Mouse (Mus musculus) neural tube, embryonic 11.5 days (tissue): ENCODE measurements around the gene Nek7. TPM values are rescaled to one million over a fixed set of nuclear protein-coding genes. Genes with fewer than 3 reads are reported as not detected.

ENCODE experiments used
- ATAC-seq: fragments of 200-750 bp; cut with Nextera tagmentation; 2 replicates; pipeline ENCODE4 v1.8.0; 2017; ENCODE audit warnings: moderate number of reproducible peaks, mild to moderate bottlenecking, moderate TSS enrichment, moderate library complexity; ENCODE audit not compliant: insufficient read depth, low FRiP score, low TSS enrichment
- DNase-seq: peaks from one replicate; pipeline ENCODE4 v3.0.0-alpha.2; 2015; ENCODE audit warnings: low spot score
- H3K27ac ChIP-seq: fragments of 300-500 bp; sonication (generic); 2 replicates; pipeline ENCODE4 v1.5.1; 2014; ENCODE audit warnings: low read depth, mild to moderate bottlenecking, low read length
- H3K27me3 ChIP-seq: fragments of 300-500 bp; sonication (generic); 2 replicates; pipeline ENCODE4 v1.6.1; 2014; ENCODE audit warnings: mild to moderate bottlenecking, low read length, mixed read lengths; ENCODE audit not compliant: control insufficient read depth, insufficient read depth
- H3K36me3 ChIP-seq: fragments of 300-500 bp; sonication (generic); 2 replicates; pipeline ENCODE4 v1.6.1; 2014; ENCODE audit warnings: mild to moderate bottlenecking, low read length, moderate library complexity, mixed read lengths; ENCODE audit not compliant: control insufficient read depth, insufficient read depth
- H3K4me1 ChIP-seq: fragments of 300-500 bp; sonication (generic); 2 replicates; pipeline ENCODE4 v1.6.1; 2014; ENCODE audit warnings: low read length, mixed read lengths; ENCODE audit not compliant: control insufficient read depth, insufficient read depth
- H3K4me2 ChIP-seq: fragments of 300-500 bp; sonication (generic); 2 replicates; pipeline ENCODE4 v1.6.1; 2014; ENCODE audit warnings: low read depth, mild to moderate bottlenecking, moderate library complexity
- H3K4me3 ChIP-seq: fragments of 300-500 bp; sonication (generic); 2 replicates; pipeline ENCODE4 v1.5.1; 2014; ENCODE audit warnings: low read depth, low read length
- H3K9ac ChIP-seq: fragments of 300-500 bp; sonication (generic); 2 replicates; pipeline ENCODE4 v1.6.1; 2014; ENCODE audit warnings: mild to moderate bottlenecking, low read length
- H3K9me3 ChIP-seq: fragments of 300-500 bp; sonication (generic); 2 replicates; pipeline ENCODE4 v1.6.1; 2016; ENCODE audit warnings: low read length; ENCODE audit not compliant: control insufficient read depth
- WGBS: fragments of 180-500 bp; shearing (Covaris S2); extraction: QIAGEN DNeasy Blood & Tissue Kit; methylation state at CpG from one replicate; pipeline ENCODE4 v1.1.7; 2014; 5-methylcytosine and 5-hydroxymethylcytosine counted together
- polyA plus RNA-seq: library from polyadenylated mRNA; unstranded; fragments of >200 nt; fragmentation: Nextera tagmentation; extraction: Ambion mirVana; gene quantifications from 2 replicates; pipeline ENCODE4 v1.2.1, GENCODE M21; 2014

Gene Nek7
- polyA plus RNA-seq, 1 experiment from 2014 or later, result 23.4 TPM

- Histone ChIP-seq H3K36me3 (no peaks in the 10 kb centered on the region), H3K27ac (no peak overlapping the region), H3K27me3 (no peaks in the 10 kb centered on the region), H3K4me3 (no peak overlapping the region), H3K4me1 (0 out of 2 replicates have a peak, but pooled peaks cover 3% of the 10 kb centered on the region), H3K9me3 (no peaks in the 10 kb centered on the region), H3K9ac (no peak overlapping the region), H3K4me2 (no peak overlapping the region)
- no peak for DNase-seq
- WGBS, result 83% methylated on average over 2 of the region's 2 CpGs
- ATAC-seq, result no peak
Measured at GRCm38 (mm10) chr1:138571038-138571441, 48.9 kb downstream of the Nek7 start.

- WGBS, result 85% methylated on average over 6 of the region's 6 CpGs
- Histone ChIP-seq H3K4me2 (no peak overlapping the region), H3K9ac (no peak overlapping the region), H3K27me3 (no peaks in the 10 kb centered on the region), H3K4me3 (no peak overlapping the region), H3K4me1 (0 out of 2 replicates have a peak, but pooled peaks cover 3% of the 10 kb centered on the region), H3K36me3 (no peaks in the 10 kb centered on the region), H3K9me3 (no peaks in the 10 kb centered on the region), H3K27ac (no peak overlapping the region)
- DNase-seq, result no peak
- ATAC-seq, result no peak
Measured at GRCm38 (mm10) chr1:138568434-138569232, 51.3 kb downstream of the Nek7 start.

DNA sequence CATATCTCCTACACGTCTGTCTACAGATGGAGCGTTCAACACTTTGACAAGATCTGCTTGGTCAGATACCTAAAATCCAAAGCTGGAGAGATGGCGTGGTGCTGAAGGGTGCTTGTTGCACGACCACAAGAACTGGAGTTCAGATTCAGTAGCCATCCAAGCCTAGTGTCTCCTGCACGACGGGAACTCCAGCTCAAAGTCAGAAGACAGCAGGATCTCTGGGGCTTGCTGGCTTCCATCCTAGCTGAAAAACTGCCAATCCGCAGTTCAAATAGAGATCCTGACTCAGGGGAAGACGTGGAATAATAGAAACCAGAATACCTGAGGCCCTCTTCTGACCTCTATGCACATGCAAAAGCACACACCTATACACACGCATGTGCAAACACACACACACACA lies 52.0 kb downstream of the Nek7 start:
- H3K27me3 ChIP-seq, result no peaks in the 10 kb centered on the region
- 95% methylated on average over 9 of the region's 9 CpGs for WGBS
- no peak for ATAC-seq

GRCm38 (mm10) chr1:138564677-138565076 lies 55.3 kb downstream of the Nek7 start:
- H3K9ac ChIP-seq, result no peak overlapping the region
- no peak for ATAC-seq

More for the DNA sequence above, 52.0 kb downstream of the Nek7 start:
- no peak overlapping the region for H3K27ac ChIP-seq
- H3K9me3 ChIP-seq, result no peaks in the 10 kb centered on the region
- DNase-seq, result no peak
- H3K9ac ChIP-seq, result no peak overlapping the region
- H3K4me2 ChIP-seq, result no peak overlapping the region
- 0 out of 2 replicates have a peak, but pooled peaks cover 3% of the 10 kb centered on the region for H3K4me1 ChIP-seq
- H3K36me3 ChIP-seq, result no peaks in the 10 kb centered on the region
- no peak overlapping the region for H3K4me3 ChIP-seq

DNA sequence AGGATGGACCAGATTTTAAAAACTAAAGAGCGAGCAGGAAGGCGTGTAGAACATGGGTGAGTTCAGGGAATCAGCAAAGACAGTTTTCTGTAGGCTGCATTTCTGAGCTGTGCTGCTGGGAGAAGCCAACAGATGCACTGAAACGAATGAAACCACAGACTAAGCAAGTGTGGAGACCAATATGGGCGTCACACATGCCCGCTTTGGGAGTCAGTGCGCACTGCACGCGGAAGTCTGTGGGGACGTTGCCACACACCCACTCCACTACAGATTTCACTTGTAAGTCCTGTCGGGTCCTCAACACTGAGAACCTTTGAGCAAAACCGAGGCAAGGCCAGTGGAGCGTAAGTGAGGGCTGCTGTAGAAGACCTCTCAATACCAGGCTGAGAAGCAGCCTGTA lies 59.2 kb downstream of the Nek7 start:
- Histone ChIP-seq H3K27ac (no peak overlapping the region), H3K36me3 (no peaks in the 10 kb centered on the region; the same call in 1 of the 2 replicates), H3K4me3 (no peak overlapping the region), H3K9ac (no peak overlapping the region), H3K4me2 (no peak overlapping the region), H3K4me1 (0 out of 2 replicates have a peak, but pooled peaks cover 4% of the 10 kb centered on the region), H3K9me3 (no peaks in the 10 kb centered on the region), H3K27me3 (no peaks in the 10 kb centered on the region)
- ATAC-seq (no peak), DNase-seq (no peak)
- WGBS, result 93% methylated on average over 12 of the region's 12 CpGs

More at GRCm38 (mm10) chr1:138564677-138565076, 55.3 kb downstream of the Nek7 start:
- 92% methylated on average over 6 of the region's 6 CpGs for WGBS
- 0 out of 2 replicates have a peak, but pooled peaks cover 4% of the 10 kb centered on the region for H3K4me1 ChIP-seq
- H3K4me2 ChIP-seq, result no peak overlapping the region
- no peak overlapping the region for H3K27ac ChIP-seq
- H3K4me3 ChIP-seq, result no peak overlapping the region
- no peaks in the 10 kb centered on the region for H3K36me3 ChIP-seq
- no peaks in the 10 kb centered on the region for H3K9me3 ChIP-seq
- no peaks in the 10 kb centered on the region for H3K27me3 ChIP-seq
- no peak for DNase-seq

DNA sequence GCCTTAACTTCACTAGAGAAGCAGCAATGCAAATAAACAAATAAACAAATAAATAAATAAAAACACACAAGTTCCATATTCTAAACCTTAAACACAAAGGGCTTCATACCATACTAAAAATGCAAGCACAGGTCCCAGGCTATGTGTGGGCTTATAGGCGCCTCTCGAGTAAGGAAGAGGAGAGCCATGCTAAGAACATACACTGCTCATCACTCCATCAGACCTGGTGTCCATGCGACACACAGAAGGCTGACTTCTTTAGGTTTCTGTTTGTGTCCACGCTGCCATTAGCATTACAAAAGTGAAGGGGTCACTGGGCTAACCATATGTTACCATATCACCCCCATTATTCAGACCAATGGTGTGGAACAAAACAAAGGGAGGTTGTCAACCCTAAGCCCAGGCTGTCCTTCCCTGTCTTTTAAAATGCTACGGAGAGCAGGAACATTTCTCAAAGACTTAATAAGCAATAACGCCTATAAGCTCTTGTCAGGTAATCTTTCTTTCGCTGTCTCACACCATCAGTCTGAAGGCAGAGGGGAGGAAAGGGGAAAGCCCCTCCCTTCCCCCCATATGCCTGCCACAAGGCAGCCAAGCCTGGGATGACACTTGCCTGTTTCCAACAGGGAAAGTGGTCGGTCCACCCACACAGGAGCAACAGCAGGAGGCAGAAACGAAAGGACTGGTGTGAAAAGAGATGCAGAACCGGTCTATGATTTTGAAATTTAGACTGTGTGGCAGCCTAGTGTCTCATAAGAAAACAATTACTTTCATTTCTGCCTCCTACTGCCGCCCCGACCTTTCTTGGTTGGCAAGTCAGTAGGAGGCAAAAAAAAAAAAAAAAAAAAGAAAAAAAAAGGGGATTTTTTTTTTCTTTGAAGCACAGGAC lies 60.5 kb downstream of the Nek7 start:
- DNase-seq (peak; percentile 57), ATAC-seq (peak; percentile 84)
- Histone ChIP-seq H3K4me1 (0 out of 2 replicates have a peak, but pooled peaks cover 4% of the 10 kb centered on the region), H3K4me3 (no peak overlapping the region), H3K9me3 (no peaks in the 10 kb centered on the region), H3K27ac (no peak overlapping the region), H3K9ac (no peak overlapping the region), H3K36me3 (no peaks in the 10 kb centered on the region; the same call in 1 of the 2 replicates), H3K27me3 (no peaks in the 10 kb centered on the region), H3K4me2 (no peak overlapping the region)
- 36% methylated on average over 12 of the region's 12 CpGs for WGBS

DNA sequence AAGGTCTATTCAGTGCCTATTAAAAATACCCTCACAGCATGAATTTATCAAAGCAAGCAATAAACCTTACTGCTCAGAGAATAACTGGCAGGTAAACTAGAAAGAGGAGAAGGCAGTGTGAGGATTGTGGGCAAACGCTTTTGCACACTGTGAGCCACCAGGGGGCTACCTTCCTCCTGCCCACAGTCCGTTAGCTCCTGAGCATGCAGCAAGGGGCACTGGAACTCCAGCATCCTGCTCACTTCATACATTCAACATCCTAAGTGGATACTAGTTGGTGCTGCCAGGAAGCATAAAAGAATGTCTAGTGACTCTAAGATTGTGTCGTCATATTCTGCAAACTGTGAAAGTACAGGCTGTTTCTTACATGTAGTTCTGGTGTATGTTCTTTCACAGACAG lies 61.6 kb downstream of the Nek7 start:
- no peak overlapping the region for H3K4me2 ChIP-seq
- ATAC-seq (no peak), DNase-seq (peak; percentile 18)
- no peak overlapping the region for H3K9ac ChIP-seq
- no peak overlapping the region for H3K27ac ChIP-seq
- WGBS, result 76% methylated on average over 3 of the region's 3 CpGs
- H3K4me1 ChIP-seq, result 0 out of 2 replicates have a peak, but pooled peaks cover 4% of the 10 kb centered on the region
- H3K36me3 ChIP-seq, result no peaks in the 10 kb centered on the region; the same call in 1 of the 2 replicates
- no peaks in the 10 kb centered on the region for H3K27me3 ChIP-seq
- H3K4me3 ChIP-seq, result no peak overlapping the region
- H3K9me3 ChIP-seq, result no peaks in the 10 kb centered on the region

GRCm38 (mm10) chr1:138554926-138555325 lies 65.0 kb downstream of the Nek7 start:
- no peak for ATAC-seq
- no peak overlapping the region for H3K9ac ChIP-seq
- H3K27me3 ChIP-seq, result no peaks in the 10 kb centered on the region
- no peaks in the 10 kb centered on the region; the same call in 1 of the 2 replicates for H3K36me3 ChIP-seq
- H3K9me3 ChIP-seq, result no peaks in the 10 kb centered on the region
- no peak overlapping the region for H3K27ac ChIP-seq
- no peaks in the 10 kb centered on the region for H3K4me1 ChIP-seq
- no peak for DNase-seq
- H3K4me3 ChIP-seq, result no peak overlapping the region
- WGBS, result 88% methylated on average over 5 of the region's 5 CpGs
- no peak overlapping the region for H3K4me2 ChIP-seq
